Mouse (Mus musculus): ENCODE measurements at regions not wholly inside any gene's neighbourhood (a gene's known extent, or its start where the extent isn't known, plus 50 kb on each side); places are given as distances from the start of the nearest gene placed in this dataset.

- CTCF ChIA-PET = interaction anchor here in 2 of 4 experiments (0.6 to 1.2 kb wide), 2 partner anchors 8 to 379 kb away, joined by 3 read pairs; no protein-coding TSS in a partner anchor
These were observed 183.0 kb upstream of the Zpld1 start for GRCm38 (mm10) chr16:55480745-55481144.

GRCm38 (mm10) chr16:55480304-55480703 lies 182.5 kb upstream of the Zpld1 start:
- ChIA-PET POLR2A (no interaction called here), CTCF (interaction anchor here in 2 of 4 experiments (0.6 to 1.2 kb wide), 2 partner anchors 9 to 379 kb away, joined by 3 read pairs; no protein-coding TSS in a partner anchor)

More at GRCm38 (mm10) chr16:55480745-55481144, 183.0 kb upstream of the Zpld1 start:
- POLR2A ChIA-PET = no interaction called here

- POLR2A ChIA-PET = interaction anchor here in 1 of 4 experiments (0.6 kb wide), 1 partner anchor 521 kb away, joined by 4 read pairs; no protein-coding TSS in a partner anchor
- CTCF ChIA-PET = interaction anchor here in 3 of 4 experiments (0.6 to 2.1 kb wide), 9 partner anchors 10 to 387 kb away, joined by 3 to 8 read pairs (median 4); no protein-coding TSS in a partner anchor
These were observed 178.9 kb upstream of the Zpld1 start for GRCm38 (mm10) chr16:55476544-55477208.

GRCm38 (mm10) chr16:55474950-55475525 lies 177.3 kb upstream of the Zpld1 start:
- ChIA-PET POLR2A (interaction anchor here in 1 of 4 experiments (0.6 kb wide), 1 partner anchor 497 kb away, joined by 3 read pairs; no protein-coding TSS in a partner anchor), CTCF (no interaction called here)

- POLR2A ChIA-PET = no interaction called here
- CTCF ChIA-PET = no interaction called here
These were observed 173.6 kb upstream of the Zpld1 start for GRCm38 (mm10) chr16:55471396-55471795.

GRCm38 (mm10) chr16:55470721-55471120 lies 172.9 kb upstream of the Zpld1 start:
- ChIA-PET CTCF (no interaction called here), POLR2A (no interaction called here)

GRCm38 (mm10) chr16:55469703-55470102 lies 171.9 kb upstream of the Zpld1 start:
- ChIA-PET CTCF (interaction anchor here in 3 of 4 experiments (0.5 to 1.4 kb wide), 6 partner anchors 34 to 866 kb away, joined by 3 to 10 read pairs (median 4); no protein-coding TSS in a partner anchor), POLR2A (no interaction called here)

GRCm38 (mm10) chr16:55468833-55469458 lies 171.2 kb upstream of the Zpld1 start:
- POLR2A ChIA-PET = no interaction called here
- CTCF ChIA-PET = interaction anchor here in 3 of 4 experiments (0.5 to 1.4 kb wide), 7 partner anchors 35 to 865 kb away, joined by 3 to 10 read pairs (median 4); no protein-coding TSS in a partner anchor

- ChIA-PET CTCF (no interaction called here), POLR2A (interaction anchor here in 1 of 4 experiments (1.1 kb wide), 1 partner anchor 362 kb away, joined by 5 read pairs; no protein-coding TSS in a partner anchor)
These were observed 162.7 kb upstream of the Zpld1 start for GRCm38 (mm10) chr16:55460519-55460918.

- POLR2A ChIA-PET = interaction anchor here in 2 of 4 experiments (0.5 kb wide), 2 partner anchors 27 to 340 kb away, joined by 3 to 5 read pairs; no protein-coding TSS in a partner anchor
- CTCF ChIA-PET = no interaction called here
These were observed 149.8 kb upstream of the Zpld1 start for GRCm38 (mm10) chr16:55447581-55447980.

GRCm38 (mm10) chr16:55442821-55443581 lies 145.2 kb upstream of the Zpld1 start:
- ChIA-PET POLR2A (no interaction called here), CTCF (no interaction called here)

GRCm38 (mm10) chr16:55435139-55435968 lies 137.6 kb upstream of the Zpld1 start:
- ChIA-PET CTCF (no interaction called here), POLR2A (no interaction called here)

- POLR2A ChIA-PET = no interaction called here
- CTCF ChIA-PET = no interaction called here
These were observed 124.0 kb upstream of the Zpld1 start for GRCm38 (mm10) chr16:55421569-55422342.

- POLR2A ChIA-PET = no interaction called here
- CTCF ChIA-PET = no interaction called here
These were observed 123.2 kb upstream of the Zpld1 start for GRCm38 (mm10) chr16:55420876-55421568.

GRCm38 (mm10) chr16:55418871-55419270 lies 121.1 kb upstream of the Zpld1 start:
- CTCF ChIA-PET = interaction anchor here in 1 of 4 experiments (0.6 kb wide), 1 partner anchor 133 kb away, joined by 4 read pairs; no protein-coding TSS in a partner anchor
- POLR2A ChIA-PET = no interaction called here

- CTCF ChIA-PET = no interaction called here
- POLR2A ChIA-PET = no interaction called here
These were observed 103.0 kb upstream of the Zpld1 start for GRCm38 (mm10) chr16:55400818-55401217.

GRCm38 (mm10) chr16:55394864-55395263 lies 97.1 kb upstream of the Zpld1 start:
- POLR2A ChIA-PET = no interaction called here
- CTCF ChIA-PET = no interaction called here
